Mouse (Mus musculus) testis, adult 2 months (tissue): ENCODE data around the gene Zmynd10.

ENCODE experiments used
- CTCF ChIP-seq: fragments of 200-500 bp; IDR thresholded peaks from 2 replicates; pipeline ENCODE4 v1.5.1; 2012; ENCODE audit warnings: low read depth, mild to moderate bottlenecking, inconsistent platforms, low read length, moderate library complexity; ENCODE audit not compliant: control insufficient read depth, insufficient read depth, insufficient replicate concordance
- POLR2A ChIP-seq: fragments of 200-500 bp; IDR thresholded peaks from 2 replicates; pipeline ENCODE4 v1.6.1; 2012; ENCODE audit warnings: low read depth, mild to moderate bottlenecking, inconsistent platforms, low read length, moderate library complexity; ENCODE audit not compliant: control insufficient read depth

DNA sequence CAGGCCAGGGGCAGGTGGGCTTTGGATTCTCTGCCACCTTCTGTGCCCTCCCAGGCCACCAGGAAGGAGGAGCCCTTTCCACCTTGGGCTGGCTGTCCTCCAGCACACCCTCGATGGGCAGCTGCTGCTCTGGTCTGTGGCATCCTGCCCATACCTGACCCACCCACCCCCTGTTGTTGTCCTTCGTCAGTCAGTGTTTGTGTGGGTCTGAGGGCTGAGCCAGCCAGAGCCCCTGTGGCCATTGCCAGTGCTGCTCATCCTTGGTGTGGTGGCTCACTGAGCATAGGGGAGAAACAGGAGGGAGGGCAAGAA, 24.7 kb upstream of the Zmynd10 start:
- TF ChIP-seq CTCF, result no peak
- TF ChIP-seq POLR2A, result no peak
